Mouse (Mus musculus): Measurements from ENCODE around the gene Nipsnap3b. TPM values are rescaled to one million over a fixed set of nuclear protein-coding genes. Genes with fewer than 3 reads are reported as not detected.

Nipsnap3b gene
- total RNA-seq, 2 experiments from 2014 or later = 1.1 to 1.7 TPM

- Histone ChIP-seq H3K27ac (no peak overlapping the region), H3K4me3 (no peak overlapping the region)
- no peak for DNase-seq
- no peak for TF ChIP-seq CTCF (IDR thresholded peaks at IDR 0.05)
- intact Hi-C loops (cut with DNase I) = no loop called here
These were observed 12.7 kb downstream of the Nipsnap3b start for GRCm38 (mm10) chr4:53024397-53024796.

- H3K4me3 ChIP-seq = no peak overlapping the region
- DNase-seq = no peak
- intact Hi-C loops (cut with DNase I) = no loop called here
- TF ChIP-seq CTCF (IDR thresholded peaks at IDR 0.05) = no peak
- H3K27ac ChIP-seq = no peak overlapping the region
These were observed 16.1 kb downstream of the Nipsnap3b start for GRCm38 (mm10) chr4:53027811-53028210.

- Histone ChIP-seq H3K27ac (no peak overlapping the region), H3K4me3 (no peak overlapping the region)
- no peak for DNase-seq
- TF ChIP-seq CTCF (IDR thresholded peaks at IDR 0.05) = peak; percentile 36
- intact Hi-C loops (cut with DNase I) = no loop called here
These were observed 18.8 kb downstream of the Nipsnap3b start for GRCm38 (mm10) chr4:53030326-53030948.

- no peak overlapping the region for H3K4me3 ChIP-seq
- intact Hi-C loops (cut with DNase I) = no loop called here
- no peak for DNase-seq
- no peak for TF ChIP-seq CTCF (IDR thresholded peaks at IDR 0.05)
- no peak overlapping the region for H3K27ac ChIP-seq
These were observed 32.1 kb downstream of the Nipsnap3b start for GRCm38 (mm10) chr4:53043819-53044218.

- no peak for DNase-seq
- Histone ChIP-seq H3K27ac (no peak overlapping the region), H3K4me3 (no peak overlapping the region)
- intact Hi-C loops (cut with DNase I) = no loop called here
- no peak for TF ChIP-seq CTCF (IDR thresholded peaks at IDR 0.05)
These were observed 34.1 kb downstream of the Nipsnap3b start for GRCm38 (mm10) chr4:53045807-53046206.

- no peak overlapping the region for H3K4me3 ChIP-seq
- no peak for TF ChIP-seq CTCF (IDR thresholded peaks at IDR 0.05)
- no peak overlapping the region for H3K27ac ChIP-seq
- DNase-seq = no peak
- intact Hi-C loops (cut with DNase I) = no loop called here
These were observed 34.8 kb downstream of the Nipsnap3b start for GRCm38 (mm10) chr4:53046238-53047022.

- H3K4me3 ChIP-seq = no peak overlapping the region
- intact Hi-C loops (cut with DNase I) = no loop called here
- no peak overlapping the region for H3K27ac ChIP-seq
- DNase-seq = no peak
- no peak for TF ChIP-seq CTCF (IDR thresholded peaks at IDR 0.05)
These were observed 50.8 kb downstream of the Nipsnap3b start for GRCm38 (mm10) chr4:53062301-53063008.

Other genes starting within 250 kb of the Nipsnap3b start
- not detected for gene Olfr275, start 197.3 kb upstream of the Nipsnap3b start, total RNA-seq (2021)
- not detected for gene Olfr273, start 152.6 kb upstream of the Nipsnap3b start, total RNA-seq (2021)
- gene Olfr272, start 92.7 kb upstream of the Nipsnap3b start, total RNA-seq (2021) = not detected
- not detected for gene Olfr270, start 47.3 kb upstream of the Nipsnap3b start, total RNA-seq (2021)
- gene Nipsnap3a, start 22.6 kb upstream of the Nipsnap3b start, total RNA-seq (2021) = not detected
- 1 to 10 TPM; 5.9 to 8.6 TPM for gene Abca1, start 148.0 kb downstream of the Nipsnap3b start, total RNA-seq (2021)

All from gastrocnemius, adult 2 months (tissue).